30 mouse cellular contexts compared by ENCODE assay signal in the genomic region with DNA sequence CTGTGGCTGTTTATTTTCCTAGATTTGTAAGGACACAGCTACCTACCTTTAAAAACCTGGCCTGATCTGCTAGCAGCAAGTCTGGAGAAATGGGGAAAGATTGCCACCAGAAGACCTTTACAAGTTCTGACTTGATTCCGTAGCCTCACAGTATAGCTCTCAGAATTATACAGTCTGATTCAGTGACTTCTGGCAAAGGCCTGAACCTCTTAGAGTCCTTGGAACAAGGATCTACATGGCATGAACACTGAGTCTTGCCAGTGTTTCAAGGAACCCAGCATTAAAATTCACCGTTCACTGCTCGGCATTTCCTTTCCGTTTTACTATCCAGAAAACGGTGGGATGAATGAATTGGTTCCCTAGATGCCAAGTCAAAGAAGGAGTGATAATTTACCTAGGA.
A peak's percentile ranks its signal among the peaks of the same experiment; 100 is the strongest.
DNase-seq lines count a peak whose midpoint lies in the region; ATAC-seq and TF ChIP-seq lines count a peak whose summit lies in the region.
"Had no signal": no experiment of that assay in that cellular context is flagged by ENCODE, and none has a peak within 500 bp of the region (broad histone marks: within the 10 kb centered on the region; RNA-seq: fewer than 3 reads in every experiment).

No protein-coding gene starts in this region.

- no peak overlapping the region for H3K9ac ChIP-seq in forebrain, postnatal 0 days
- H3K9ac ChIP-seq in forebrain, embryonic 16.5 days (replicated peaks; ENCODE audit: low read depth, low read length) = no peak overlapping the region
- H3K9ac ChIP-seq in hindbrain, embryonic 13.5 days = no peak overlapping the region
- no peak overlapping the region for H3K9ac ChIP-seq in hindbrain, embryonic 11.5 days (ENCODE audit: low read depth, low read length)
- no peak overlapping the region for H3K9ac ChIP-seq in neural tube, embryonic 13.5 days
- no peak overlapping the region for H3K9ac ChIP-seq in neural tube, embryonic 15.5 days (replicated peaks)
- H3K9ac ChIP-seq: embryonic facial prominence, embryonic 13.5 days; forebrain, embryonic 12.5 days; forebrain, embryonic 15.5 days had no signal

- TF ChIP-seq CTCF in forebrain, postnatal 0 days (IDR thresholded peaks at IDR 0.05; ENCODE audit: low read depth) = no peak

- 66% methylated on average over 5 of the region's 5 CpGs for WGBS in forebrain, postnatal 0 days
- 72% methylated on average over 5 of the region's 5 CpGs for WGBS in forebrain, embryonic 16.5 days
- 64% methylated on average over 5 of the region's 5 CpGs for WGBS in hindbrain, embryonic 13.5 days
- 85% methylated on average over 5 of the region's 5 CpGs for WGBS in hindbrain, embryonic 11.5 days
- WGBS in neural tube, embryonic 13.5 days = 46% methylated on average over 5 of the region's 5 CpGs
- WGBS in neural tube, embryonic 15.5 days = 34% methylated on average over 5 of the region's 5 CpGs

- H3K4me1 ChIP-seq in forebrain, postnatal 0 days (ENCODE audit: insufficient read depth) = no peaks in the 10 kb centered on the region
- H3K4me1 ChIP-seq in forebrain, embryonic 16.5 days (replicated peaks; ENCODE audit: control insufficient read depth, insufficient read depth, low read length) = no peaks in the 10 kb centered on the region; the same call in 1 of the 2 replicates
- peaks cover 4% of the 10 kb centered on the region; the same call in 1 of the 2 replicates for H3K4me1 ChIP-seq in hindbrain, embryonic 13.5 days (replicated peaks)
- H3K4me1 ChIP-seq in hindbrain, embryonic 11.5 days (replicated peaks; ENCODE audit: control insufficient read depth, insufficient read depth, low read length) = no peaks in the 10 kb centered on the region
- H3K4me1 ChIP-seq in neural tube, embryonic 13.5 days (replicated peaks) = peaks cover 11% of the 10 kb centered on the region
- peaks cover 3% of the 10 kb centered on the region; the same call in 1 of the 2 replicates for H3K4me1 ChIP-seq in neural tube, embryonic 15.5 days
- H3K4me1 ChIP-seq: embryonic facial prominence, embryonic 10.5 days; embryonic facial prominence, embryonic 13.5 days; forebrain, embryonic 12.5 days; forebrain, embryonic 15.5 days had no signal

- H3K27ac ChIP-seq in forebrain, postnatal 0 days (ENCODE audit: low read depth, low read length) = no peak overlapping the region
- no peak overlapping the region for H3K27ac ChIP-seq in forebrain, embryonic 16.5 days (ENCODE audit: low read length)
- H3K27ac ChIP-seq in hindbrain, embryonic 13.5 days = peak overlapping the region; percentile 9; the same call in 1 of the 2 replicates
- H3K27ac ChIP-seq in hindbrain, embryonic 11.5 days (ENCODE audit: low read depth, low read length) = no peak overlapping the region
- 0 out of 2 replicates have a peak overlapping the region, but pooled peaks have one; percentile 25 for H3K27ac ChIP-seq in neural tube, embryonic 13.5 days (replicated peaks)
- H3K27ac ChIP-seq in neural tube, embryonic 15.5 days (replicated peaks) = 0 out of 2 replicates have a peak overlapping the region, but pooled peaks have one; percentile 28
- H3K27ac ChIP-seq: embryonic facial prominence, embryonic 10.5 days; embryonic facial prominence, embryonic 13.5 days; forebrain, embryonic 12.5 days; forebrain, embryonic 15.5 days; gastrocnemius, adult 2 months had no signal

- H3K4me3 ChIP-seq in forebrain, postnatal 0 days (ENCODE audit: low read depth, low read length) = no peak overlapping the region
- H3K4me3 ChIP-seq in forebrain, embryonic 16.5 days (replicated peaks; ENCODE audit: low read length) = no peak overlapping the region
- no peak overlapping the region for H3K4me3 ChIP-seq in hindbrain, embryonic 13.5 days
- H3K4me3 ChIP-seq in hindbrain, embryonic 11.5 days (ENCODE audit: low read depth, low read length) = no peak overlapping the region
- H3K4me3 ChIP-seq in neural tube, embryonic 13.5 days = no peak overlapping the region
- no peak overlapping the region for H3K4me3 ChIP-seq in neural tube, embryonic 15.5 days (replicated peaks)
- H3K4me3 ChIP-seq: embryonic facial prominence, embryonic 10.5 days; embryonic facial prominence, embryonic 13.5 days; erythroblast, embryonic 14.5 days; forebrain, embryonic 12.5 days; forebrain, embryonic 15.5 days; gastrocnemius, adult 2 months had no signal

- H3K9me3 ChIP-seq in forebrain, postnatal 0 days (ENCODE audit: low read length) = no peaks in the 10 kb centered on the region
- no peaks in the 10 kb centered on the region for H3K9me3 ChIP-seq in forebrain, embryonic 16.5 days (ENCODE audit: control insufficient read depth, low read length)
- no peaks in the 10 kb centered on the region for H3K9me3 ChIP-seq in hindbrain, embryonic 13.5 days
- H3K9me3 ChIP-seq in hindbrain, embryonic 11.5 days (ENCODE audit: control insufficient read depth, low read length) = no peaks in the 10 kb centered on the region
- H3K9me3 ChIP-seq in neural tube, embryonic 13.5 days = no peaks in the 10 kb centered on the region
- H3K9me3 ChIP-seq in neural tube, embryonic 15.5 days (replicated peaks) = no peaks in the 10 kb centered on the region
- H3K9me3 ChIP-seq: embryonic facial prominence, embryonic 10.5 days; embryonic facial prominence, embryonic 13.5 days; forebrain, embryonic 12.5 days; forebrain, embryonic 15.5 days had no signal

- DNase-seq in forebrain, postnatal 0 days = no peak
- DNase-seq in hindbrain, embryonic 11.5 days (ENCODE audit: low spot score) = no peak
- DNase-seq in neural tube, embryonic 10.5 days (ENCODE audit: extremely low spot score, low spot score) = no peak
- DNase-seq in gastrocnemius, adult 18-20 months (ENCODE audit: low spot score) = no peak
- DNase-seq: adrenal gland, postnatal 10 days; adrenal gland, postnatal 36 days; B cell, adult 2 months; cerebellum, adult 18-20 months; cerebellum, adult 9-11 months; cerebellum, postnatal 36 days; embryo, embryonic 11 days; gastrocnemius, adult 2 months; gastrocnemius, postnatal 14 days; heart, adult 11 months; kidney, adult 2 months had no signal

- ATAC-seq in forebrain, postnatal 0 days = peak; percentile 43; the same call in 1 of the 2 replicates
- no peak for ATAC-seq in forebrain, embryonic 16.5 days
- ATAC-seq in hindbrain, embryonic 13.5 days (ENCODE audit: low FRiP score) = no peak
- ATAC-seq in hindbrain, embryonic 11.5 days (ENCODE audit: low FRiP score) = no peak
- 0 out of 2 replicates have a peak, but pooled peaks have one; percentile 47 for ATAC-seq in neural tube, embryonic 13.5 days (ENCODE audit: low read depth)
- peak; percentile 61; the same call in 1 of the 2 replicates for ATAC-seq in neural tube, embryonic 15.5 days (ENCODE audit: low FRiP score)
- ATAC-seq: forebrain, embryonic 15.5 days; inflammation-experienced regulatory T-cells, adult 6 months; intestine, embryonic 16.5 days; Patski had no signal

- H3K27me3 ChIP-seq in forebrain, postnatal 0 days (ENCODE audit: insufficient read depth, low read length) = no peaks in the 10 kb centered on the region
- H3K27me3 ChIP-seq in forebrain, embryonic 16.5 days (replicated peaks; ENCODE audit: control insufficient read depth, insufficient read depth, low read length) = no peaks in the 10 kb centered on the region
- H3K27me3 ChIP-seq in hindbrain, embryonic 13.5 days = no peaks in the 10 kb centered on the region
- no peaks in the 10 kb centered on the region for H3K27me3 ChIP-seq in hindbrain, embryonic 11.5 days (ENCODE audit: control insufficient read depth, insufficient read depth, low read length)
- no peaks in the 10 kb centered on the region for H3K27me3 ChIP-seq in neural tube, embryonic 13.5 days
- no peaks in the 10 kb centered on the region for H3K27me3 ChIP-seq in neural tube, embryonic 15.5 days (replicated peaks)
- H3K27me3 ChIP-seq: CH12.LX; embryonic facial prominence, embryonic 13.5 days; forebrain, embryonic 12.5 days; forebrain, embryonic 15.5 days had no signal

- no peak overlapping the region for H3K4me2 ChIP-seq in forebrain, postnatal 0 days (ENCODE audit: low read depth)
- no peak overlapping the region for H3K4me2 ChIP-seq in forebrain, embryonic 16.5 days (ENCODE audit: low read length)
- no peak overlapping the region for H3K4me2 ChIP-seq in hindbrain, embryonic 13.5 days
- no peak overlapping the region for H3K4me2 ChIP-seq in hindbrain, embryonic 11.5 days (replicated peaks; ENCODE audit: low read depth, low read length)
- no peak overlapping the region for H3K4me2 ChIP-seq in neural tube, embryonic 13.5 days
- no peak overlapping the region for H3K4me2 ChIP-seq in neural tube, embryonic 15.5 days
- H3K4me2 ChIP-seq: embryonic facial prominence, embryonic 13.5 days; forebrain, embryonic 12.5 days; forebrain, embryonic 15.5 days; heart, embryonic 11.5 days had no signal

- H3K36me3 ChIP-seq in forebrain, postnatal 0 days (ENCODE audit: insufficient read depth) = no peaks in the 10 kb centered on the region
- no peaks in the 10 kb centered on the region for H3K36me3 ChIP-seq in forebrain, embryonic 16.5 days (ENCODE audit: control insufficient read depth, insufficient read depth)
- no peaks in the 10 kb centered on the region; the same call in 1 of the 2 replicates for H3K36me3 ChIP-seq in hindbrain, embryonic 13.5 days
- H3K36me3 ChIP-seq in hindbrain, embryonic 11.5 days (ENCODE audit: control insufficient read depth, insufficient read depth, low read length) = no peaks in the 10 kb centered on the region
- H3K36me3 ChIP-seq in neural tube, embryonic 13.5 days = no peaks in the 10 kb centered on the region
- no peaks in the 10 kb centered on the region for H3K36me3 ChIP-seq in neural tube, embryonic 15.5 days
- H3K36me3 ChIP-seq: embryonic facial prominence, embryonic 10.5 days; embryonic facial prominence, embryonic 13.5 days; forebrain, embryonic 12.5 days; forebrain, embryonic 15.5 days; G1E had no signal

Comparison
In these comparisons a context has a peak if more than half of its experiments do, and no peak if none do; other contexts are left out.
1. ATAC-seq: peak in forebrain, postnatal 0 days (single experiment), neural tube, embryonic 13.5 days (single experiment) and neural tube, embryonic 15.5 days (single experiment); none in forebrain, embryonic 16.5 days (single experiment), hindbrain, embryonic 13.5 days (single experiment) and hindbrain, embryonic 11.5 days (single experiment).
2. H3K27ac ChIP-seq: peak in hindbrain, embryonic 13.5 days (single experiment), neural tube, embryonic 13.5 days (single experiment) and neural tube, embryonic 15.5 days (single experiment); none in forebrain, postnatal 0 days (single experiment), forebrain, embryonic 16.5 days (single experiment) and hindbrain, embryonic 11.5 days (single experiment).